Mouse (Mus musculus) embryo, embryonic 11 days (tissue): ENCODE measurements at regions not wholly inside any gene's neighbourhood (a gene's known extent, or its start where the extent isn't known, plus 50 kb on each side); places are given as distances from the start of the nearest gene placed in this dataset.

ENCODE experiments used
- DNase-seq: peaks from one replicate; pipeline ENCODE4 v3.0.0-alpha.2; 2015

DNA sequence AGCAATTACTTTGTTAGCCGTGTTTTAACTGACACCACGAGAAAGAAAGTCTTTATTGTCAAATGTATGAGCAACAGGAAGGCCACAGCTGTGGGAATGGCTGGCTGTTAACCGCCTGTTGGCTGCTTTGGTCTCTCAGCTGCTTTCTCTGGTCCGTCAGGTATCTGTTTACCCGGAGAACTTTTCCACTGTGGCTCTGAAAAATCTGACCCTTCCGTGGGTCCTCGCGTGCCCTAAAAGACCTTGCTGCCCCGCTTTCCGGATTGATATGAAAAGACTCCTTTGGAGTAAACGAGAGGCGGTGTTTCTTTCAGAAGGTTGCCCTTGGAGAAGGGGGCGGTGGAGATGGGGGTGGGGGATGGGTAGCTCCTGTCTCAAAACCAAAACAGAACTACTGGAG lies 75.9 kb downstream of the Sox14 start:
- peak; percentile 65 for DNase-seq

DNA sequence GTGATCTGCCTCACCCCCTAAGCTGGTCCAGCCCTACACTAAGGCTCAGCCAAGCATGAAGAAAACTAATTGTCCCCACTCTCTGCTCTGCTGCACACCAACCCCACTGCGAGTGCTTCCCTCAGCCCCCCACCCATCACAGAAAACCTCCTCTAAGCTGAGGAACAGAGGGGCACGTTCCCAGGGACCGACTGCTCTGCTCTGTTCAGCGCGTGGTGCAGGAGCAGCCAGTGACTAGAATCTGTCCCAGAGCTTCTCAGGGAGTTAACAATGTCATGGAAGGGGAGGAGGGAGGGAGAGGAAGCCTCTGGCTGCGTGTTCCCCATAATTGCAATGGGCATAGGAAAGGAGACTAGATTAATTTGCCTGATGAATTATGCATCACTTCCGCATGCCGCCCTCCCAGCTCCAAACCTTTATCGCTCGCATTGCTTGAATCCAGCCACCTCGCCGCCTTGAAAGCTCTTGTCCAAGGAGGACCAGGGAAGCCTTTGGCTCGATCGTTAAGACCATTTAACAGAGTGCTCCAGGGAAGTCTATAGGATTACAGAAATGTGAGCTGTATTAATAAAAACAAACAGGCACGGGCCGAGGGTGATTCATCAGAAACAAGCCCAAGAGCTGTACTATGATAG lies 76.5 kb downstream of the Sox14 start:
- peak; percentile 76 for DNase-seq

DNA sequence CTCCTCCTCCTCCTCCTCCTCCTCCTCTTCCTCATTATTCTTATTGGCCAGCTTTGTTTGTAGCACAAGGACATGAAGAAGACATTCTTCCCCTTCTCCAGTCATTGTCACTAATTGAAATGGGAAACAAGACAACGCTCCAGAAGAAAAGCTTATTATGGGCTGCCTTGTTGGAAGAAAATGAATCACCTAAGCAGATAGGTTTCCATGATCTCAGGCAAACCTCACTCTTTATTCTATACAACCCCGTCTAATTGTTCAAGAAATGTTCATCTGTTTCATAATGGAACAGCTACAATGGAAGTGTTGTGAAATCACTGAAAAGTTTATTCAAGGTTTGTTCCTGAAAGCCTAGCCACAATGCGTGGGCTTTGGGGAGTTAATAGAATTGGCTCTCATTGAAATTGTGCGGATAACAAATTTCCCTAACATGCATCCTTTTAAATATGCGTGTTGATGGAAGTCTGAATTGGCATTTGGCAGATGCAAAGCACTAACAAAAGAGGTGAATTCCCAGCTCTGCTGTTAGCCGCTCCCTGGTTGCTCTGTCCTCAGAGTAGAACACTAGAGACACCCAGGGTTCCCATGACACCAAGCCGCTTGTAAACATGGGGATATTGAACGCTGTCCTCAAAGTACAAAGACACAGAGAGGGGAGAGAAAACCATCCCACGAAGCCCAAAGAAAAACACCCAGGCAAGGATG lies 78.8 kb downstream of the Sox14 start:
- DNase-seq, result peak; percentile 49

- DNase-seq, result no peak
Observed at GRCm38 (mm10) chr9:99792700-99793099, 75.6 kb upstream of the Cldn18 start.

DNA sequence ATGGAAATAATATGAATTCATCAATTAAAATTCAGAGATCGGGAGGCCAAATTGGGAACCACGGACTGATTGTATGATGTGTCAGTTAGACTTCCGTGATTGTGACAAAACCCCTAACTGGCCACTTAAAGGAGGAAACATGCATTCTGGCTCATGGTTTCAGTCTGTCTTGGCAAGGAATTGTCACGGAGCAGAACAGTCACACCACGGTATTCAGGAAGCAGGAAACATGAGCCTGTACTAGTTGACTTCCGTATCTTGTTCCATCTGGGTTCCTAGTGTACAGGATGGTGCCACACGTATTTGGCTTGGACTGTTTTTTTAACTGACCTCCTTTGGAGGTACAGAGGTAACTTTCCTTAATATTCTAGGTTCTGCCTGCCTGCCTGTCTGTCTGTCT lies 69.8 kb upstream of the Cldn18 start:
- no peak for DNase-seq

DNA sequence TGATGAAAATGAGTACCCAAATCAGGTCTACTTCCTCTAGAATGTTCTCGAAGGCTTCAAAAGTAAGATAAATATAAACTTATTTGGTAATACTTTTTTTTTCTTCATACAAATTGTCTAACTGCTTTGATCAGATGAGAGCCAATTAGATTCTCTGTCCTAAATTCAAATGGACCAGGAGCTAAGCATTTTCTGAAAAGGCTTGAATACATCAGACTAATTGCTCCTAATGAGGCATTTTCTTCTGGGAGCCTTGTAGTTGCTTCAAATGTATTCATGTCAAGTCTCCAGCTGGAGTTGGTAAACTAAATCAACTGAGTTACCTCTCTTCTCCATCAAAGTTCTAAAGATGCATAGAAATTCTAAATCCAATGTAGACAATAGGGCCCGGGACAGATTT lies 66.1 kb upstream of the Cldn18 start:
- DNase-seq, result no peak

DNA sequence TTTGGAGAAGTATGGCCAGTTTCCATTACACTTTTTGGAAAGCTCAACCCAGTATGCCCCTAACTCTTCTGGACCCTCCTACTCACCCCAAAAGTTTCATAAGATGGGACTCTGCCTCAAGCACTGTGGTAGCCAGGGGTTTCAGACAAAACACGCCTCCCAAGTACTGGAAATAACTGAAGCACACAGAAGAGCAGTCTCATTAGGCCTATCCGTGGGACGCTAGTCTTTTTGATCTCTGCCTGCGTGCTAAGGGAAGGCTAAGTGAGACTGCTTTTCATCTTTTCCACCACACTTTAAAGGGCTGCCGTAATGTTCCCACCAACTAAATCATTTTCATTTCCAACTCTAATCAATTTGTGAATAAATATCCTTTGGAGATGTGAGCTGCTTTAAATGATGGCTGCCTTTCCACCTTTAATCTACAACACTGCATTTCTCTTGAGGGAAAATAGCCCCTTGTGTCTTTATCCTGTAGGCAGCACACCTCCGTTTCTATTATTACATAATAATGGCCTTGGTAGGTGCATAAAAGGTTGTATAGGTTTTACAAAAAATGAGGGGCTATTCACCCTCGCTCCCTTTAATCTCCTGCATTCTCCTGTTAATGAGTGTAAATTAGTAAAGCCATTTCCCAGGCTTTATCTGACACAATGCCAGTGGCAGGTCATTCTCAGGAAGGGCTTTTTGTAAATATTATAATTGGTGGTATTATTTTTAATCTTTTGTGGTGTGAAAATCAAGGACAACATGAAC lies 65.5 kb upstream of the Cldn18 start:
- no peak for DNase-seq

DNA sequence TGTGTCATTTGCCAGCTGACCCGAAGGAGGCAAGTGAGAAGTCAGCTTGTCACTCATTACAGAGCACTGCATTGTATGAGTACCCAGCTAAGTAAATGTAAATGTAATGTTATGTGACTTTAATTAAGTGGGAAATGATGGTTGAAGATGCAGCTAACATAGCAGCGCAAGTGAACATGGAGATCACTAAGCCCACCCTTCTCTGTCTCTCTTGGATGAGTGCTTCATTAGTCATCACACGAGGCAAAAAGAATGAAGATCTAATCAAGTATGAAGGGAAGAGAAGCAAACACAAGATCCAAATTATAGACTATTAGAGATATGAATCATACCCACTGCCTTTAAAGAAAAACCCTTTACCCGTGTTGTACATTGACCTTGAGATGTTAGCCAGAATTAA lies 61.8 kb upstream of the Cldn18 start:
- DNase-seq, result no peak

DNA sequence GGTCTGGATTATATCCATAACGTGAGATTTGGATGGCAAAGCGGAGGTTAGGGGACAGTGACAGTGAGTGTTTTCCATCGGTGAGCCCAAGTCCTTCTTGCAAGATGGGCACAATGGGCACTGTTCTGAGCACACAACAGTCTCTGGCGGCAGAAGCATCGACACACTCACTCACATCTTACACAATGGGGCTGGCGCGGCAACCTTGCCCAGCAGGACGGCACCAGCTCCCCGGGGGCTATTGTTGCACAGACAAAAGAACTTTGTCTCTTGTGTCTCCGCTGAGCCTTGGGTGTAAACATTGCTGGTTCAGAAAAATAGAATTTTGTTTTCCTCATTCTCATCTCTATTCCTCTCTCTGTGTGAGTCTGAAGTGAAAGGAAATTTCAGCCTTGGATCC lies 53.6 kb upstream of the Cldn18 start:
- peak; percentile 27 for DNase-seq
